Mouse (Mus musculus) embryonic fibroblast, embryonic 13.5 days (primary cell): ENCODE data around the gene Pou6f1.

Source experiments
- CTCF ChIP-seq: IDR thresholded peaks from 2 replicates; pipeline ENCODE4 v1.5.1; 2011; ENCODE audit warnings: mild to moderate bottlenecking, control low read depth, low read length, moderate library complexity, borderline replicate concordance; ENCODE audit not compliant: insufficient read depth
- POLR2A ChIP-seq: IDR thresholded peaks from 2 replicates; pipeline ENCODE4 v1.6.1; 2011; ENCODE audit warnings: low read depth, mild to moderate bottlenecking, control low read depth, low read length, moderate library complexity

DNA sequence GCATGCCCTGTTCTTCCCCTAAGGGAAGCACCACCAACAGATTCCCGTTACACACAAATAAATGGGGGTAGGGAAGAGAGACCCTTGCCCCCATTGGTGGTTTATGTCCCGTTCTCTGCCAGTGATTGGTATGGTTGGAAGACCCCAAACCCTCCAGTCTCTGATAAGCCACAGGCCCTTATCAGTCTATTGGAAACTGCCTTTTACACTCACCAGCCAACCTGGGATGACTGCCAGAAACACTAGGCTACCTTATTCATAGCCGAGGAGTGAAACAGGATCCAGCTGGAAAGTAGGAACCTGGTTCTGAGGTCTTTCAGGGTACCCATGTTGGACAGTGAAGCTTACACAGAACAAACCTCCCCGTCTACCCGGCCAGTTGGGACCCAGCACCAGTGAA, 43.8 kb downstream of the Pou6f1 start:
- TF ChIP-seq POLR2A (no peak), CTCF (no peak)
